In genomic region chr3:134146373-134147224, GRCm38 (mm10) we compare ENCODE assay signal across 8 mouse cellular contexts.
DNase-seq lines count a peak whose midpoint lies in the region; ATAC-seq and TF ChIP-seq lines count a peak whose summit lies in the region.

No protein-coding gene starts in this region.

- no peak for TF ChIP-seq CTCF in lung, postnatal 0 days (IDR thresholded peaks at IDR 0.05)

- H3K27ac ChIP-seq in embryonic facial prominence, embryonic 10.5 days (replicated peaks) = peak overlapping the region; percentile 76
- peak overlapping the region; percentile 17; the same call in 1 of the 2 replicates for H3K27ac ChIP-seq in heart, embryonic 13.5 days (replicated peaks)
- no peak overlapping the region for H3K27ac ChIP-seq in lung, postnatal 0 days (ENCODE audit: low read length)

- peak overlapping the region; percentile 63 for H3K9ac ChIP-seq in heart, embryonic 13.5 days
- H3K9ac ChIP-seq in lung, postnatal 0 days (replicated peaks; ENCODE audit: low read depth) = no peak overlapping the region

- H3K9me3 ChIP-seq in embryonic facial prominence, embryonic 10.5 days = no peaks in the 10 kb centered on the region
- no peaks in the 10 kb centered on the region for H3K9me3 ChIP-seq in heart, embryonic 13.5 days
- H3K9me3 ChIP-seq in lung, postnatal 0 days (ENCODE audit: low read length) = no peaks in the 10 kb centered on the region

- no peaks in the 10 kb centered on the region for H3K27me3 ChIP-seq in embryonic facial prominence, embryonic 10.5 days (replicated peaks; ENCODE audit: low read depth, poor library complexity, severe bottlenecking)
- no peaks in the 10 kb centered on the region for H3K27me3 ChIP-seq in heart, embryonic 13.5 days (replicated peaks)
- no peaks in the 10 kb centered on the region for H3K27me3 ChIP-seq in lung, postnatal 0 days (replicated peaks; ENCODE audit: insufficient read depth, low read length)

- peak; percentile 5 for DNase-seq in gastrocnemius, postnatal 10 days
- DNase-seq in gastrocnemius, adult 18-20 months (ENCODE audit: low spot score) = no peak
- peak; percentile 70 for DNase-seq in embryonic facial prominence, embryonic 10.5 days (ENCODE audit: low spot score)
- peak; percentile 31 for DNase-seq in left cerebral cortex, adult 11 months (ENCODE audit: low spot score)
- DNase-seq in lung, postnatal 0 days (ENCODE audit: low spot score) = peak; percentile 40
- DNase-seq in right cerebral cortex, adult 2 months (ENCODE audit: low spot score in 2 of 2) = peak; percentile 45 to 71
- DNase-seq in thymus, postnatal 36 days = no peak

- TF ChIP-seq EP300 in lung, postnatal 0 days (IDR thresholded peaks at IDR 0.05) = no peak

- H3K4me1 ChIP-seq in embryonic facial prominence, embryonic 10.5 days = peaks cover 26% of the 10 kb centered on the region
- peaks cover 10% of the 10 kb centered on the region for H3K4me1 ChIP-seq in heart, embryonic 13.5 days
- H3K4me1 ChIP-seq in lung, postnatal 0 days (ENCODE audit: insufficient read depth, low read depth, low read length) = no peaks in the 10 kb centered on the region

- WGBS in embryonic facial prominence, embryonic 10.5 days = 21% methylated on average over 14 of the region's 14 CpGs
- 13% methylated on average over 14 of the region's 14 CpGs for WGBS in heart, embryonic 13.5 days
- 11% methylated on average over 14 of the region's 14 CpGs for WGBS in lung, postnatal 0 days

- peak; percentile 46; the same call in 1 of the 2 replicates for ATAC-seq in heart, embryonic 13.5 days (ENCODE audit: extremely low read depth, insufficient number of reproducible peaks, low FRiP score, low TSS enrichment)
- peak; percentile 56 for ATAC-seq in lung, postnatal 0 days

- peak overlapping the region; percentile 46 for H3K4me3 ChIP-seq in embryonic facial prominence, embryonic 10.5 days
- H3K4me3 ChIP-seq in heart, embryonic 13.5 days = peak overlapping the region; percentile 52
- peak overlapping the region; percentile 6; the same call in 1 of the 2 replicates for H3K4me3 ChIP-seq in lung, postnatal 0 days (ENCODE audit: low read depth, low read length)

- H3K36me3 ChIP-seq in embryonic facial prominence, embryonic 10.5 days (replicated peaks) = no peaks in the 10 kb centered on the region
- H3K36me3 ChIP-seq in heart, embryonic 13.5 days = no peaks in the 10 kb centered on the region
- no peaks in the 10 kb centered on the region for H3K36me3 ChIP-seq in lung, postnatal 0 days (ENCODE audit: insufficient read depth, low read length)

- H3K4me2 ChIP-seq in heart, embryonic 13.5 days = peak overlapping the region; percentile 68
- H3K4me2 ChIP-seq in lung, postnatal 0 days (replicated peaks; ENCODE audit: low read depth, low read length) = peak overlapping the region; percentile 48

Comparison
In these comparisons a context has a peak if more than half of its experiments do, and no peak if none do; other contexts are left out.
1. DNase-seq: peak in gastrocnemius, postnatal 10 days (single experiment), embryonic facial prominence, embryonic 10.5 days (single experiment), left cerebral cortex, adult 11 months (single experiment), lung, postnatal 0 days (single experiment) and right cerebral cortex, adult 2 months (2 of 2); none in gastrocnemius, adult 18-20 months (single experiment) and thymus, postnatal 36 days (0 of 2).
2. Peak in every context shown above with its lines, with median percentiles within 50 percentile points of each other: H3K4me3 ChIP-seq.